Mouse (Mus musculus) stomach, postnatal 0 days (tissue): ENCODE results near the gene Emx1.
"Not testable (repeated sequence)": the region's sequence is repeated elsewhere in the genome, so short reads cannot be mapped to it uniquely, and the experiment has no call there.

Experiments used
- CTCF ChIP-seq: IDR thresholded peaks from 2 replicates; pipeline ENCODE4 v1.5.1; 2016; ENCODE audit warnings: antibody characterized with exemption, low read depth, mild to moderate bottlenecking, moderate library complexity
- EP300 ChIP-seq: optimal IDR thresholded peaks from 2 replicates; pipeline ENCODE3; 2016; ENCODE audit warnings: antibody characterized with exemption

DNA sequence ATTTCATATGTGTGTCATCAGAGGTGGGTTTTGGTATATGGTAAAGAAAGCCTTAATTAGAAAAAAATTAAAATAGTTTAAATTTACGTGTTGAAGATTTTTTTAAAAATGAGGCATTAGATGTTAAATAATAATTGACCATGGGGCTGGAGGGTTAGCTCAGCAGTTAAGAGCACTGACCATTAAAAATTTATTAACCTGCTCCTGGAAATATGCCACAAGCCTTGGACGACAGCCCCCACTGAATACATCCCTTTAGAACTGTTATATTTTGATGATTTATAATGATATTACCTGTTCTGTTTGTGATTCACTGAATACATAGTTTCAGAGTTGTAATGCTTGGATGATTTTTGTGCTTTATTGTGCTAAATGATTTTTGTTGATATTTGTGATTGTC, 30.7 kb upstream of the Emx1 start:
- TF ChIP-seq CTCF, EP300: not testable (repeated sequence)
